Mouse (Mus musculus) liver, postnatal 0 days (tissue): ENCODE data around the gene Gcc1. TPM values are rescaled to one million over a fixed set of nuclear protein-coding genes. Genes with fewer than 3 reads are reported as not detected.

ENCODE experiments used
- ATAC-seq: fragments of 200-750 bp; cut with Nextera tagmentation; 2 replicates; pipeline ENCODE4 v1.8.0; 2017; ENCODE audit warnings: mild to moderate bottlenecking, moderate library complexity
- DNase-seq: peaks from one replicate; pipeline ENCODE4 v3.0.0-alpha.2; 2016
- H3K27ac ChIP-seq: fragments of 300-500 bp; sonication (generic); 2 replicates; pipeline ENCODE4 v1.5.1; 2014; ENCODE audit warnings: antibody characterized with exemption, moderate library complexity, mild to moderate bottlenecking, low read depth
- H3K27me3 ChIP-seq: fragments of 300-500 bp; sonication (generic); 2 replicates; pipeline ENCODE4 v1.6.1; 2014; ENCODE audit warnings: low read length, control low read depth, mixed read lengths; ENCODE audit not compliant: insufficient read depth
- H3K36me3 ChIP-seq: fragments of 300-500 bp; sonication (generic); replicated peaks from 2 replicates; pipeline ENCODE4 v1.6.1; 2014; ENCODE audit warnings: mild to moderate bottlenecking, control low read depth, low read length, moderate library complexity, mixed read lengths; ENCODE audit not compliant: insufficient read depth
- H3K4me1 ChIP-seq: fragments of 300-500 bp; sonication (generic); 2 replicates; pipeline ENCODE4 v1.6.1; 2014; ENCODE audit warnings: antibody characterized with exemption, mild to moderate bottlenecking, control low read depth; ENCODE audit not compliant: insufficient read depth
- H3K4me2 ChIP-seq: fragments of 300-500 bp; sonication (generic); 2 replicates; pipeline ENCODE4 v1.6.1; 2014; ENCODE audit warnings: low read depth, mild to moderate bottlenecking, low read length, moderate library complexity, mixed read lengths
- H3K4me3 ChIP-seq: fragments of 300-500 bp; sonication (generic); 2 replicates; pipeline ENCODE4 v1.5.1; 2014; ENCODE audit warnings: low read depth, low read length
- H3K9ac ChIP-seq: fragments of 300-500 bp; sonication (generic); replicated peaks from 2 replicates; pipeline ENCODE4 v1.6.1; 2014; ENCODE audit warnings: mild to moderate bottlenecking, moderate library complexity
- H3K9me3 ChIP-seq: fragments of 300-500 bp; sonication (generic); 2 replicates; pipeline ENCODE4 v1.6.1; 2016; ENCODE audit warnings: mild to moderate bottlenecking, control low read depth, low read length, mixed read lengths
- CTCF ChIP-seq: sonication (generic); IDR thresholded peaks from 2 replicates; pipeline ENCODE4 v1.5.1; 2016; ENCODE audit warnings: antibody characterized with exemption, low read depth
- EP300 ChIP-seq: IDR thresholded peaks from 2 replicates; pipeline ENCODE4 v1.6.1; 2016; ENCODE audit warnings: antibody characterized with exemption, low read depth, mild to moderate bottlenecking
- WGBS: fragments of 180-500 bp; shearing (Covaris S2); extraction: QIAGEN DNeasy Blood & Tissue Kit; methylation state at CpG from one replicate; pipeline ENCODE4 v1.1.7; 2014; ENCODE audit not compliant: insufficient replicate concordance; 5-methylcytosine and 5-hydroxymethylcytosine counted together
- polyA plus RNA-seq: library from polyadenylated mRNA; unstranded; fragments of >200 nt; fragmentation: Nextera tagmentation; extraction: Ambion mirVana; gene quantifications from 2 replicates; pipeline ENCODE4 v1.2.1, GENCODE M21; 2015

The Gcc1 gene
- polyA plus RNA-seq, 1 experiment from 2014 or later: 2.9 TPM

GRCm38 (mm10) chr6:28423767-28424695 lies 4.2 kb downstream of the Gcc1 start:
- peak overlapping the region; percentile 91 for H3K27ac ChIP-seq
- WGBS: 7% methylated on average over 36 of the region's 46 CpGs
- H3K4me3 ChIP-seq: peak overlapping the region; percentile 98
- H3K9me3 ChIP-seq: no peaks in the 10 kb centered on the region
- H3K36me3 ChIP-seq: peaks cover 18% of the 10 kb centered on the region
- H3K4me2 ChIP-seq: peak overlapping the region; percentile 75
- DNase-seq: peak; percentile 72
- H3K27me3 ChIP-seq: no peaks in the 10 kb centered on the region
- peak overlapping the region; percentile 98 for H3K9ac ChIP-seq
- H3K4me1 ChIP-seq: peaks cover 47% of the 10 kb centered on the region
- TF ChIP-seq CTCF: peak; percentile 59
- TF ChIP-seq EP300: peak; percentile 90
- peak; percentile 46 for ATAC-seq

- 1% methylated on average over 33 of the region's 42 CpGs for WGBS
- ATAC-seq: peak; percentile 57
- H3K9ac ChIP-seq: peak within 1 kb of the TSS; percentile 98
- peaks cover 24% of the 10 kb centered on the region for H3K36me3 ChIP-seq
- DNase-seq: peak; percentile 98
- peak within 1 kb of the TSS; percentile 91 for H3K27ac ChIP-seq
- H3K4me2 ChIP-seq: peak within 1 kb of the TSS; percentile 93
- H3K9me3 ChIP-seq: no peaks in the 10 kb centered on the region
- H3K27me3 ChIP-seq: no peaks in the 10 kb centered on the region
- no peak for TF ChIP-seq EP300
- TF ChIP-seq CTCF: no peak
- H3K4me1 ChIP-seq: peaks cover 47% of the 10 kb centered on the region
- H3K4me3 ChIP-seq: peak within 1 kb of the TSS; percentile 98
Observed at GRCm38 (mm10) chr6:28423313-28423712, 4.9 kb downstream of the Gcc1 start, which contains the start of gene Arf5. Gene Arf5 (plus strand): TSS chr6:28423560.

- Histone ChIP-seq H3K36me3 (peaks cover 29% of the 10 kb centered on the region), H3K9ac (0 out of 2 replicates have a peak overlapping the region, but pooled peaks have one; percentile 98), H3K4me3 (peak overlapping the region; percentile 98; the same call in 1 of the 2 replicates), H3K9me3 (no peaks in the 10 kb centered on the region), H3K4me2 (peak overlapping the region; percentile 93), H3K4me1 (peaks cover 47% of the 10 kb centered on the region), H3K27me3 (no peaks in the 10 kb centered on the region), H3K27ac (peak overlapping the region; percentile 91; the same call in 1 of the 2 replicates)
- TF ChIP-seq EP300 (no peak), CTCF (no peak)
- DNase-seq (no peak), ATAC-seq (no peak)
- 68% methylated on average over 15 of the region's 15 CpGs for WGBS
Observed at GRCm38 (mm10) chr6:28422651-28423290, 5.4 kb downstream of the Gcc1 start.

- Histone ChIP-seq H3K4me3 (peak overlapping the region; percentile 73), H3K9ac (peak overlapping the region; percentile 81), H3K4me1 (peaks cover 47% of the 10 kb centered on the region), H3K4me2 (peak overlapping the region; percentile 93), H3K36me3 (peaks cover 34% of the 10 kb centered on the region), H3K27me3 (no peaks in the 10 kb centered on the region), H3K27ac (peak overlapping the region; percentile 91), H3K9me3 (no peaks in the 10 kb centered on the region)
- DNase-seq (peak; percentile 99), ATAC-seq (peak; percentile 89)
- TF ChIP-seq CTCF: peak; percentile 94
- peak; percentile 82; the same call in 1 of the 2 replicates for TF ChIP-seq EP300
- under 1% methylated on average over 27 of the region's 27 CpGs for WGBS
Observed at GRCm38 (mm10) chr6:28421469-28422000, 6.7 kb downstream of the Gcc1 start.

GRCm38 (mm10) chr6:28420865-28421264 lies 7.3 kb downstream of the Gcc1 start:
- peak overlapping the region; percentile 93 for H3K4me2 ChIP-seq
- H3K36me3 ChIP-seq: peaks cover 34% of the 10 kb centered on the region
- 25% methylated on average over 13 of the region's 13 CpGs for WGBS
- no peak for DNase-seq
- peaks cover 43% of the 10 kb centered on the region for H3K4me1 ChIP-seq
- peak overlapping the region; percentile 81 for H3K9ac ChIP-seq
- no peaks in the 10 kb centered on the region for H3K27me3 ChIP-seq
- TF ChIP-seq CTCF (no peak), EP300 (no peak)
- H3K27ac ChIP-seq: peak overlapping the region; percentile 91
- peak overlapping the region; percentile 73 for H3K4me3 ChIP-seq
- no peak for ATAC-seq
- no peaks in the 10 kb centered on the region for H3K9me3 ChIP-seq
